Mouse (Mus musculus): ENCODE results near the gene Pdzd8. TPM values are rescaled to one million over a fixed set of nuclear protein-coding genes. Genes with fewer than 3 reads are reported as not detected.

The Pdzd8 gene
- polyA plus RNA-seq, 1 experiment from 2014 or later = 11.2 TPM

DNA sequence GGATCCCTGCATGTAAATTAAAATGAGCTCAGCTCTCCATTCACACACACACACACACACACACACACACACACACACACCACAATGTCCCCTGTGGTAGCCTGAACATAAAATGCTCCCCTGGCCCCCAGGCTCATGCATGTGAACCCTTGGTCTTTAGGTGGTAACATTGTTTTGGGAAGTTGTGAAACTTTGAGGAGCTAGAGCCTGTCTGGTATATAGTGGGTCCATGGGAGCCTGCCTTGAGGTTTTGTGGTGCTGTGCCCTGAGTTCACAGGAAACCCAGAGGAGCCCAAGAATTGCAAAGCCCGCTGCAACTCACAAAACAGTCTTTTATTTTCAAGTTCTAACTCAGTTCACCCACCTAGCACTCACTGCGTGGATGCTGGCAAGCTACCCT is 92.9 kb downstream of the Pdzd8 start:
- H3K9ac ChIP-seq (ENCODE audit: low read length) = no peak overlapping the region
- no peaks in the 10 kb centered on the region for H3K36me3 ChIP-seq (ENCODE audit: control insufficient read depth, insufficient read depth, low read length)
- no peak overlapping the region for H3K4me3 ChIP-seq (ENCODE audit: low read depth, low read length)
- no peak for ATAC-seq
- H3K4me1 ChIP-seq (ENCODE audit: control insufficient read depth, insufficient read depth, low read length) = no peaks in the 10 kb centered on the region
- H3K9me3 ChIP-seq (replicated peaks; ENCODE audit: control insufficient read depth, low read length) = no peaks in the 10 kb centered on the region
- no peak overlapping the region for H3K4me2 ChIP-seq (ENCODE audit: low read length)
- DNase-seq (ENCODE audit: low spot score) = no peak
- WGBS = 80% methylated on average over 2 of the region's 2 CpGs
- no peaks in the 10 kb centered on the region for H3K27me3 ChIP-seq (replicated peaks; ENCODE audit: control insufficient read depth, insufficient read depth, low read length)
- H3K27ac ChIP-seq (ENCODE audit: low read depth, low read length) = no peak overlapping the region

DNA sequence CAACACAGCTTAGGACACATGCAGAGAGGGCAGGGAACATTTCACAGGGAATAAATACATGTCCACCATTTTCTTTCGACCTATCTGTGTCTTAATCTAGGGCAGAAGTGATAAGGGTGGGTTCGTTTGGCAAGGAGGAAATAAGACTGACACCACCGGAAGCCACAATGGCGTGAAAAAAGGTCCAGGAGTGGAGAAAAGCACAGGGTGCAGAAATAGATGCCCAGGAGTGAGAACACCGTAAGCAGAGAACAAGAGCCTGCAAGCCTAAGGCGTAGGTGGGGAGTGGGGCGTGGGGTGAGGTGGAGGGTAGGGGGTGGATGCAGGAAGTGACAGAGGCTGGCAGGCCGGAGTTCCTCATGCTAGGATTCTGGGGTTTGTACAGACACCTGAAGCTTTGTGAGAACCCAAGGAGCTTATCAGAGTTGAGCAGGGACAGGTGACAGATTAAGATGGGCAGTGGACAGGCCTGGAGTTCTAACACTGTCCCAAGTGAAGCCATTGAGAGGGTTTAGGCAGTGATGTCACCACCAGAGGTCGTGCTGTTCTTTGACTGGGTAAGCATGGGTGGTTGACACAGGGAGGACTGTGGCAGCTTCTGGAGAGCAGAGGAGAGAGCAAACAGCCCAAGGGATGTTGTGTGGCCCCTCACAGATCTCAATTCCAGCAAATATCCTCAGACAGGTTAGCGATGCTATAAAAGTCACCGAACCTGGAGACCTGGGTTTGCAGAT is 96.9 kb downstream of the Pdzd8 start:
- WGBS = 78% methylated on average over 11 of the region's 11 CpGs

DNA sequence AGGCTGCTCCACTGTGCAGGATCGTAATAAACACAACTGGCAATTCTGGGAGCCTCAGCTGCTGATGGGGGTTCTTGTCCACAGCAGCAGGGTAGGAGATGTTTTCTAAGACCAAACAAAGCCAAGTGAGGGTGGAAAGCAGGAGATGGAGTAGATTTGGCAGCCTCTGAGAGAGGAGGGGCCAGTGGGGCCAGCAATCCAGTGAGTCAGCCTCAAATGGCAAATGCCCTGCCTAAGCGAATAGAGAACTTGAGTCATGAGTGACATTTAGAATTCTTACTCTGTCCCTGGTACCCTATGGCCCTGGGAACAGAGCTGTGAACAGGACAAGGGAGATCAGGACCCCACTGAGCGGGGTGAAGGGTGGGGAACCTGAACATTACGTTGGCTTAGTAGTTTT is 97.4 kb downstream of the Pdzd8 start:
- H3K9me3 ChIP-seq (replicated peaks; ENCODE audit: control insufficient read depth, low read length) = no peaks in the 10 kb centered on the region
- H3K4me3 ChIP-seq (ENCODE audit: low read depth, low read length) = no peak overlapping the region
- no peak overlapping the region for H3K4me2 ChIP-seq (ENCODE audit: low read length)
- ATAC-seq = no peak
- no peak overlapping the region for H3K9ac ChIP-seq (ENCODE audit: low read length)
- no peaks in the 10 kb centered on the region for H3K36me3 ChIP-seq (ENCODE audit: control insufficient read depth, insufficient read depth, low read length)
- no peak overlapping the region for H3K27ac ChIP-seq (ENCODE audit: low read depth, low read length)
- DNase-seq (ENCODE audit: low spot score) = no peak
- WGBS = 80% methylated on average over 4 of the region's 4 CpGs
- no peaks in the 10 kb centered on the region for H3K27me3 ChIP-seq (replicated peaks; ENCODE audit: control insufficient read depth, insufficient read depth, low read length)
- no peaks in the 10 kb centered on the region for H3K4me1 ChIP-seq (ENCODE audit: control insufficient read depth, insufficient read depth, low read length)

More for the DNA sequence above, 96.9 kb downstream of the Pdzd8 start:
- Histone ChIP-seq H3K4me3 (ENCODE audit: low read depth, low read length) (no peak overlapping the region), H3K36me3 (ENCODE audit: control insufficient read depth, insufficient read depth, low read length) (no peaks in the 10 kb centered on the region), H3K27ac (ENCODE audit: low read depth, low read length) (no peak overlapping the region), H3K4me1 (ENCODE audit: control insufficient read depth, insufficient read depth, low read length) (no peaks in the 10 kb centered on the region), H3K4me2 (ENCODE audit: low read length) (no peak overlapping the region), H3K9ac (ENCODE audit: low read length) (no peak overlapping the region), H3K9me3 (replicated peaks; ENCODE audit: control insufficient read depth, low read length) (no peaks in the 10 kb centered on the region), H3K27me3 (replicated peaks; ENCODE audit: control insufficient read depth, insufficient read depth, low read length) (no peaks in the 10 kb centered on the region)
- DNase-seq (ENCODE audit: low spot score) (no peak), ATAC-seq (no peak)

Other genes with a start within 250 kb of the Pdzd8 start
- gene Vax1, start 175.7 kb downstream of the Pdzd8 start, polyA plus RNA-seq (2014; fragmentation: Nextera tagmentation; extraction: Ambion mirVana) = 1.3 and 1.7 TPM in 2 replicates
- not detected in 2 replicates for gene Kcnk18, start 126.6 kb downstream of the Pdzd8 start, polyA plus RNA-seq (2014; fragmentation: Nextera tagmentation; extraction: Ambion mirVana)
- gene Slc18a2, start 84.9 kb downstream of the Pdzd8 start, polyA plus RNA-seq (2014; fragmentation: Nextera tagmentation; extraction: Ambion mirVana) = 25.8 and 28.0 TPM in 2 replicates
- 9.8 and 28.2 TPM in 2 replicates for gene Rps12-ps3, start 23.5 kb downstream of the Pdzd8 start, polyA plus RNA-seq (2014; fragmentation: Nextera tagmentation; extraction: Ambion mirVana)
- 9.3 and 9.4 TPM in 2 replicates for gene Emx2, start 112.6 kb upstream of the Pdzd8 start, polyA plus RNA-seq (2014; fragmentation: Nextera tagmentation; extraction: Ambion mirVana)

Measured in forebrain, embryonic 14.5 days (tissue).